Mouse (Mus musculus) hindbrain, embryonic 10.5 days (tissue): ENCODE results near the gene Ldlr. TPM values are rescaled to one million over a fixed set of nuclear protein-coding genes. Genes with fewer than 3 reads are reported as not detected.
"Not testable (repeated sequence)": the region's sequence is repeated elsewhere in the genome, so short reads cannot be mapped to it uniquely, and the experiment has no call there.

ENCODE experiments used
- DNase-seq: peaks from one replicate; pipeline ENCODE4 v3.0.0-alpha.2; 2017; ENCODE audit warnings: low spot score
- H3K27ac ChIP-seq: fragments of 300-500 bp; sonication (generic); 2 replicates; pipeline ENCODE4 v1.5.1; 2016; ENCODE audit warnings: mild to moderate bottlenecking, moderate library complexity
- H3K27me3 ChIP-seq: fragments of 300-500 bp; sonication (generic); 2 replicates; pipeline ENCODE4 v1.6.1; 2016; ENCODE audit warnings: mild to moderate bottlenecking; ENCODE audit not compliant: poor library complexity, insufficient read depth, severe bottlenecking
- H3K36me3 ChIP-seq: fragments of 300-500 bp; sonication (generic); 2 replicates; pipeline ENCODE4 v1.6.1; 2016; ENCODE audit warnings: mild to moderate bottlenecking, moderate library complexity
- H3K4me1 ChIP-seq: fragments of 300-500 bp; sonication (generic); replicated peaks from 2 replicates; pipeline ENCODE4 v1.6.1; 2016; ENCODE audit warnings: mild to moderate bottlenecking
- H3K4me3 ChIP-seq: fragments of 300-500 bp; sonication (generic); 2 replicates; pipeline ENCODE4 v1.5.1; 2016; ENCODE audit warnings: mild to moderate bottlenecking, moderate library complexity
- H3K9me3 ChIP-seq: fragments of 300-500 bp; sonication (generic); 2 replicates; pipeline ENCODE4 v1.6.1; 2016; ENCODE audit warnings: mild to moderate bottlenecking, moderate library complexity
- WGBS: fragments of 180-500 bp; shearing (Covaris S2); methylation state at CpG from one replicate; pipeline ENCODE4 v1.1.7; 2016; 5-methylcytosine and 5-hydroxymethylcytosine counted together
- polyA plus RNA-seq: library from polyadenylated mRNA; unstranded; fragments of >200 nt; fragmentation: Nextera tagmentation; extraction: Ambion mirVana; gene quantifications from 2 replicates; pipeline ENCODE4 v1.2.1, GENCODE M21; 2016

The Ldlr gene
- polyA plus RNA-seq: 51.1 and 55.1 TPM in 2 replicates

GRCm38 (mm10) chr9:21723377-21724146, at the start of gene Ldlr:
Gene Ldlr, plus strand, starts transcription at chr9:21723483.
- DNase-seq: peak; percentile 89
- Histone ChIP-seq H3K4me1 (peaks cover 37% of the 10 kb centered on the region), H3K36me3 (peaks cover 39% of the 10 kb centered on the region), H3K27ac (peak within 1 kb of the TSS; percentile 97), H3K27me3 (no peaks in the 10 kb centered on the region), H3K4me3 (peak within 1 kb of the TSS; percentile 82), H3K9me3 (no peaks in the 10 kb centered on the region)
- WGBS: under 1% methylated on average over 47 of the region's 47 CpGs

DNA sequence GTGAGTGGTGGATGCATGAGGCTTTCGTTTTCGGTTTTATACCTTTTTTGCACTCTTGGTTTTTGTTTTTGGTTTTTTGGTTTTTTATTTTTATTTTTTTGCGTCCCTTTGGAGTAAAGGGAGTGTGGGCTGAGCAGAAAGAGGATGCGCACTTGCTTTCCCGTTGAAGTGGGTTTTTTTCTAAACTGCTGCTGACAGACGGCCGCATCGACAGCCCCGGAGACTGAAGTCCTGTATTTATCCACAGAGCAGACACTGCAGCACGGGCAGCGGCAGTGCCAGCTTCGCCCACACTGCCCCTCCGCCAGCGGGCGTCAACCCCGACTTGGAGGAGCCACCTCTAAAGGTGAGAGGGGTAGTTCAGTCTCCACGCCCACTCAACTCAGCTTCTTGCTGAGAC, 45.6 kb upstream of the Ldlr start:
- Histone ChIP-seq H3K36me3 (peaks cover 99% of the 10 kb centered on the region), H3K27ac (no peak overlapping the region), H3K9me3 (no peaks in the 10 kb centered on the region), H3K27me3 (no peaks in the 10 kb centered on the region), H3K4me3 (no peak overlapping the region), H3K4me1 (no peaks in the 10 kb centered on the region)
- no peak for DNase-seq
- WGBS: 97% methylated on average over 17 of the region's 17 CpGs

DNA sequence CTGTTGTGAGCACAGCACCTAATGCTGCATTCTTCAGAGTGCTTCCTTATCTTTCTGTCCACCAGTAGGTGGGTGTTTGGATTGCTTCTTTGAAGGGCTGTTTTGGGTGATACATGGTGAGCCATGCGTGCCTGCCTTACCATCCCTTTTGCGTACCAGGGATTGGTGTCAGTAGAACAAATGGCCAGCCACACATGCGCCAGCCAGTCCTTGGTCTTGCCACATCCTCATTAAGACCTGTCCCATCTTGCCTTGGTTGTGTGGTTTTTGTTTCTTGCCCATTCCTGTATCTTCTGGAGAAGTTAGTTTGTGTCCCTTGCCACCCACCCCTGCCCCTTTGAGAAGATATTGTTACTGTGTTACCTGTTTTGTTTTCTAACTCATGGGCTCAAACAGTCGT, 42.8 kb upstream of the Ldlr start:
- no peak for DNase-seq
- H3K27ac ChIP-seq: no peak overlapping the region
- no peaks in the 10 kb centered on the region for H3K9me3 ChIP-seq
- 92% methylated on average over 4 of the region's 4 CpGs for WGBS
- no peak overlapping the region for H3K4me3 ChIP-seq
- H3K27me3 ChIP-seq: no peaks in the 10 kb centered on the region
- peaks cover 99% of the 10 kb centered on the region for H3K36me3 ChIP-seq
- no peaks in the 10 kb centered on the region for H3K4me1 ChIP-seq

GRCm38 (mm10) chr9:21682827-21683226, 40.5 kb upstream of the Ldlr start:
- Histone ChIP-seq H3K9me3 (no peaks in the 10 kb centered on the region), H3K27ac (no peak overlapping the region), H3K4me1 (no peaks in the 10 kb centered on the region), H3K4me3 (no peak overlapping the region), H3K36me3 (peaks cover 99% of the 10 kb centered on the region), H3K27me3 (no peaks in the 10 kb centered on the region)
- no peak for DNase-seq
- WGBS: 86% methylated on average over 4 of the region's 4 CpGs

- no peak for DNase-seq
- Histone ChIP-seq H3K27ac (no peak overlapping the region), H3K4me3 (no peak overlapping the region), H3K9me3 (no peaks in the 10 kb centered on the region), H3K4me1 (no peaks in the 10 kb centered on the region), H3K27me3 (no peaks in the 10 kb centered on the region), H3K36me3 (peaks cover 99% of the 10 kb centered on the region)
- 88% methylated on average over 3 of the region's 3 CpGs for WGBS
These were observed 39.4 kb upstream of the Ldlr start for GRCm38 (mm10) chr9:21683897-21684296.

DNA sequence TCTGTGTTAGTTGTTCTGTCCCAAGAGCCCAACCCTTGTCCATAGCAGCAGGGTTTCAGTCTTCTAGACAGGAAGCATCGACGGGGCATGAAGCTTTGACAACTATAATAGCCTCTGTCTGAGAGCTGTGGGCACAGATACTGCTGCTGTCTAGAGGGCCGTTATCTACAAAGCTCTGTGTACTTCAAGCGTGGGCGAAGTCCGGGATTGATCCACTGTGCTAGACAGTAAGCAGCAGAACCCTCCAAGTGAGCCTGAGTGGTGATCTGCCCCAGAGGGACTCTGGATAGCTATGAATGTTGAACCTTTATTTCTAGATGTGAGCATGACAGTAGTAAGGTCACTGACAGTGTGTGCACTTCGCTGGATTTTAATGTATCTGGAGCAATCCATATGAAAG, 34.7 kb upstream of the Ldlr start:
- Histone ChIP-seq H3K36me3 (peaks cover 98% of the 10 kb centered on the region), H3K27me3 (no peaks in the 10 kb centered on the region), H3K27ac (no peak overlapping the region), H3K4me3 (no peak overlapping the region), H3K9me3 (no peaks in the 10 kb centered on the region), H3K4me1 (no peaks in the 10 kb centered on the region)
- 94% methylated on average over 7 of the region's 7 CpGs for WGBS
- no peak for DNase-seq

DNA sequence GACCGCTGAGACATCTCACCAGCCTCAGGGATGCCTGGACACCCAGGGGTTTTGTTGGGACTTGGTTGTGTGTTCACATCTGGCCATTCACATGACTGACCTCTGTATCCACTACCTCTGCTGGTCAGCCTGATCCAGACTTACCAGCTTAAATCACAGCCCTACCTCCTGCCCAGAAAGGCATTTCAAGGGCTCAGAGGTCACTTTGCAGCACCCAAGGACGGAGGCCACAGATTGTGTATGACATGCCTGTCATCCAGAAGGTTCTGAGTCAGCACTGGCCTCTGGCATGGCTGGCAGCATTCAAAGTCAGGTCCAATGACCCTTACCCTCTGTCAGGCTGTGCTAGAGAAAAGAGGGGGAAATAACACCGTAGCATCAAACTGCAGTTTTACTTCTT, 33.3 kb upstream of the Ldlr start:
- Histone ChIP-seq H3K36me3 (peaks cover 98% of the 10 kb centered on the region), H3K27ac (no peak overlapping the region), H3K4me1 (no peaks in the 10 kb centered on the region), H3K4me3 (no peak overlapping the region), H3K27me3 (no peaks in the 10 kb centered on the region), H3K9me3 (no peaks in the 10 kb centered on the region)
- DNase-seq: no peak
- 78% methylated on average over 3 of the region's 3 CpGs for WGBS

- 59% methylated on average over 2 of the region's 2 CpGs for WGBS
- H3K36me3 ChIP-seq: peaks cover 97% of the 10 kb centered on the region
- DNase-seq: peak; percentile 25
These were observed 31.4 kb upstream of the Ldlr start for GRCm38 (mm10) chr9:21691862-21692261.

GRCm38 (mm10) chr9:21692491-21692890, 30.8 kb upstream of the Ldlr start:
- Histone ChIP-seq H3K36me3 (peaks cover 97% of the 10 kb centered on the region), H3K4me1 (no peaks in the 10 kb centered on the region), H3K9me3 (no peaks in the 10 kb centered on the region), H3K4me3 (no peak overlapping the region), H3K27me3 (no peaks in the 10 kb centered on the region), H3K27ac (no peak overlapping the region)
- no peak for DNase-seq
- over 99% methylated on average over 4 of the region's 4 CpGs for WGBS

More at GRCm38 (mm10) chr9:21691862-21692261, 31.4 kb upstream of the Ldlr start:
- Histone ChIP-seq H3K27ac (no peak overlapping the region), H3K4me3 (no peak overlapping the region), H3K4me1 (no peaks in the 10 kb centered on the region), H3K27me3 (no peaks in the 10 kb centered on the region), H3K9me3 (no peaks in the 10 kb centered on the region)

- no peak for DNase-seq
- Histone ChIP-seq H3K4me3 (no peak overlapping the region), H3K9me3 (no peaks in the 10 kb centered on the region), H3K36me3 (peaks cover 92% of the 10 kb centered on the region), H3K27me3 (no peaks in the 10 kb centered on the region), H3K4me1 (no peaks in the 10 kb centered on the region), H3K27ac (no peak overlapping the region)
These were observed 29.2 kb upstream of the Ldlr start for GRCm38 (mm10) chr9:21694071-21694470.

DNA sequence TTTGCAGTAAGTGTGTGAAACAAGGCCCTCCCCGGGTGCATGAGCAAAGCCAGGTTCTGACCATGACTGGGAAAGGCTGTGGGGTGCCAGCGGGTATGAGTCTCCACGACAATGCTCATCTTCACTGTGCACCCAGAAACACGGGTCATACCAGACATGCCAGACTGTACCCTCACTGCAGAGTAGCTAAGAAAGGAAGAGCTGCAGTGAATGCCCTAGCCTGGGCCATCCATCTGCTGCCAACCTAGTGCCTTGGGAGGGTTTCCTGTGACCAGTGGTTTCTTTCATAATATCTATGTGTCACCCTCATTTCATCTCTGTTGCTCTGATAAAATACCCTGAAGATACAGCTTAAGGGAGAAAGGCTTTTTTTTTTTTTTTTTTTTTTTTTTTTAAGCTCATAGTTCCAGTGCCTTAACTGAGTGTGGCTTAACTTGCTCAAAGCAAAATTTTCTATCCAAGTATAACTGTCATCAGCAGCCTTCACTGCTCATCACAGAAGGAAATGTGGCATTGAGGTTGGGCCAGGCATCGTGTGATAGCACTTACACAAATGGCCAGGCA, 28.0 kb upstream of the Ldlr start:
- WGBS: 92% methylated on average over 5 of the region's 5 CpGs
- Histone ChIP-seq H3K36me3 (peaks cover 92% of the 10 kb centered on the region), H3K4me1 (no peaks in the 10 kb centered on the region), H3K27me3 (no peaks in the 10 kb centered on the region), H3K9me3 (no peaks in the 10 kb centered on the region), H3K4me3 (no peak overlapping the region), H3K27ac (no peak overlapping the region)
- no peak for DNase-seq

- H3K36me3 ChIP-seq: peaks cover 94% of the 10 kb centered on the region
These were observed 26.2 kb upstream of the Ldlr start for GRCm38 (mm10) chr9:21697121-21697520.

DNA sequence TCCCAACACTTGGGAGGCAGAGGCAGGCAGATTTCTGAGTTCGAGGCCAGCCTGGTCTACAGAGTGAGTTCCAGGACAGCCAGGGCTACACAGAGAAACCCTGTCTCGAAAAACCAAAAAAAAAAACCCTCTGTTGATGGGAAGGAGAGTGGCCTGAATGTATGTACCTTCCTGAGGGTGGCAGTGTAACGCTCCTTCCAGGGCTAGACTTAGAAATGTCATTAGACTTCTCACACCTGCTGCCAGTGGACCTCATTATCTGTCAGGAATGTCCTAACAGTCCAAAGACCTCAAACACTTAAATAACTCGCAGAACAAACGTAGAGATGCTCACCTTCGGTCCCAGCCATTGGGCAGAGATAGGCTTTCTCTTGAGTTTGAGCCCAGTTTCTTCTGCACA, 24.0 kb upstream of the Ldlr start:
- 97% methylated on average over 6 of the region's 6 CpGs for WGBS

More at GRCm38 (mm10) chr9:21697121-21697520, 26.2 kb upstream of the Ldlr start:
- no peak for DNase-seq
- WGBS: 83% methylated on average over 6 of the region's 6 CpGs
- no peak overlapping the region for H3K4me3 ChIP-seq
- no peaks in the 10 kb centered on the region for H3K4me1 ChIP-seq
- no peaks in the 10 kb centered on the region for H3K9me3 ChIP-seq
- no peaks in the 10 kb centered on the region for H3K27me3 ChIP-seq
- H3K27ac ChIP-seq: no peak overlapping the region

More for the DNA sequence above, 24.0 kb upstream of the Ldlr start:
- peaks cover 94% of the 10 kb centered on the region for H3K36me3 ChIP-seq
- H3K27ac ChIP-seq, H3K4me1 ChIP-seq, H3K27me3 ChIP-seq, H3K4me3 ChIP-seq, DNase-seq, H3K9me3 ChIP-seq: not testable (repeated sequence)
